Comparison of ENCODE assay signal across 30 mouse cellular contexts in genomic region chr4:7948020-7948419, GRCm38 (mm10).
DNase-seq lines count a peak whose midpoint lies in the region; ATAC-seq and TF ChIP-seq lines count a peak whose summit lies in the region.
"Had no signal": no experiment of that assay in that cellular context is flagged by ENCODE, and none has a peak within 500 bp of the region (broad histone marks: within the 10 kb centered on the region; RNA-seq: fewer than 3 reads in every experiment).

No protein-coding gene starts in this region.

- peak; percentile 27; the same call in 1 of the 2 replicates for ATAC-seq in forebrain, postnatal 0 days
- ATAC-seq in forebrain, embryonic 11.5 days (replicated peaks; ENCODE audit: low FRiP score), result no peak
- ATAC-seq: activated CD4-positive, CD25-positive, alpha-beta regulatory T cell, adult 4 months; forebrain, embryonic 13.5 days; forebrain, embryonic 16.5 days; hindbrain, postnatal 0 days; inflammation-experienced regulatory T-cells, adult 6 months; intestine, embryonic 16.5 days had no signal

- TF ChIP-seq CTCF in forebrain, postnatal 0 days (IDR thresholded peaks at IDR 0.05; ENCODE audit: low read depth), result no peak
- TF ChIP-seq CTCF in brain, embryonic 14.5 days (IDR thresholded peaks at IDR 0.05; ENCODE audit: borderline replicate concordance, extremely low read depth, insufficient read depth, insufficient read length), result no peak

- no peaks in the 10 kb centered on the region for H3K36me3 ChIP-seq in forebrain, postnatal 0 days (ENCODE audit: insufficient read depth)
- no peaks in the 10 kb centered on the region for H3K36me3 ChIP-seq in forebrain, embryonic 11.5 days (ENCODE audit: control insufficient read depth, insufficient read depth, low read length)
- H3K36me3 ChIP-seq: embryonic facial prominence, embryonic 10.5 days; embryonic facial prominence, embryonic 13.5 days; heart, embryonic 10.5 days; heart, embryonic 13.5 days had no signal

- no peak overlapping the region for H3K4me2 ChIP-seq in forebrain, postnatal 0 days (ENCODE audit: low read depth)
- H3K4me2 ChIP-seq in forebrain, embryonic 11.5 days (ENCODE audit: low read depth, low read length, severe bottlenecking), result no peak overlapping the region
- H3K4me2 ChIP-seq: embryonic facial prominence, embryonic 13.5 days; forebrain, embryonic 13.5 days; heart, embryonic 13.5 days; hindbrain, embryonic 14.5 days had no signal

- 62% methylated on average over 1 of the region's 1 CpGs for WGBS in forebrain, postnatal 0 days
- WGBS in forebrain, embryonic 11.5 days, result 92% methylated on average over 1 of the region's 1 CpGs

- H3K4me3 ChIP-seq in forebrain, postnatal 0 days (ENCODE audit: low read depth, low read length), result no peak overlapping the region
- H3K4me3 ChIP-seq in forebrain, embryonic 11.5 days (ENCODE audit: low read depth, low read length), result no peak overlapping the region
- H3K4me3 ChIP-seq: embryonic facial prominence, embryonic 10.5 days; embryonic facial prominence, embryonic 13.5 days; erythroblast, embryonic 14.5 days; forebrain, embryonic 13.5 days; heart, adult 2 months; heart, embryonic 10.5 days; heart, embryonic 13.5 days had no signal

- no peak overlapping the region for H3K9ac ChIP-seq in forebrain, postnatal 0 days
- no peak overlapping the region for H3K9ac ChIP-seq in forebrain, embryonic 11.5 days (ENCODE audit: low read length)
- H3K9ac ChIP-seq: embryonic facial prominence, embryonic 13.5 days; forebrain, embryonic 13.5 days; heart, embryonic 13.5 days; hindbrain, embryonic 14.5 days had no signal

- no peak for TF ChIP-seq POLR2A in brain, embryonic 14.5 days (IDR thresholded peaks at IDR 0.05; ENCODE audit: borderline replicate concordance, extremely low read depth, insufficient read depth, insufficient read length, poor library complexity, severe bottlenecking)

- no peaks in the 10 kb centered on the region; the same call in 1 of the 2 replicates for H3K27me3 ChIP-seq in forebrain, postnatal 0 days (ENCODE audit: insufficient read depth, low read length)
- no peaks in the 10 kb centered on the region for H3K27me3 ChIP-seq in forebrain, embryonic 11.5 days (ENCODE audit: control insufficient read depth, insufficient read depth, low read length)
- H3K27me3 ChIP-seq: embryonic facial prominence, embryonic 13.5 days; forebrain, embryonic 13.5 days; heart, embryonic 13.5 days had no signal

- H3K9me3 ChIP-seq in forebrain, postnatal 0 days (ENCODE audit: low read length), result no peaks in the 10 kb centered on the region
- no peaks in the 10 kb centered on the region for H3K9me3 ChIP-seq in forebrain, embryonic 11.5 days (ENCODE audit: control insufficient read depth, low read length)
- H3K9me3 ChIP-seq: embryonic facial prominence, embryonic 10.5 days; embryonic facial prominence, embryonic 13.5 days; forebrain, embryonic 13.5 days; heart, embryonic 10.5 days; heart, embryonic 13.5 days had no signal

- H3K27ac ChIP-seq in forebrain, postnatal 0 days (ENCODE audit: low read depth, low read length), result no peak overlapping the region
- H3K27ac ChIP-seq in forebrain, embryonic 11.5 days (ENCODE audit: low read depth, low read length), result no peak overlapping the region
- H3K27ac ChIP-seq: embryonic facial prominence, embryonic 10.5 days; embryonic facial prominence, embryonic 13.5 days; forebrain, embryonic 13.5 days; heart, adult 2 months; heart, embryonic 10.5 days; heart, embryonic 13.5 days; hindbrain, embryonic 14.5 days; hindbrain, postnatal 0 days had no signal

- DNase-seq in forebrain, postnatal 0 days, result no peak
- DNase-seq in forebrain, embryonic 11.5 days (ENCODE audit: low spot score), result no peak
- DNase-seq in right cerebral cortex, adult 18-20 months, result peak; percentile 4
- no peak for DNase-seq in right cerebral cortex, postnatal 14 days
- DNase-seq in brain, embryonic 14.5 days (ENCODE audit: low read depth), result peak; percentile 19
- DNase-seq in lung, adult 18-20 months, result no peak
- no peak for DNase-seq in cerebellum, postnatal 14 days
- no peak for DNase-seq in adrenal gland, adult (ENCODE audit: inconsistent age in 2 of 2, low spot score in 1 of 2)
- DNase-seq: adrenal gland, postnatal 10 days; cerebellum, adult 18-20 months; cerebellum, adult 9-10 months; cerebellum, postnatal 36 days; embryo, embryonic 11 days; gastrocnemius, postnatal 10 days; gastrocnemius, postnatal 36 days; heart, adult 2 months; heart, postnatal 14 days; heart, postnatal 4 days had no signal

- H3K4me1 ChIP-seq in forebrain, postnatal 0 days (ENCODE audit: insufficient read depth), result no peaks in the 10 kb centered on the region
- H3K4me1 ChIP-seq in forebrain, embryonic 11.5 days (replicated peaks; ENCODE audit: control insufficient read depth, insufficient read depth, low read length), result no peaks in the 10 kb centered on the region
- H3K4me1 ChIP-seq: embryonic facial prominence, embryonic 10.5 days; embryonic facial prominence, embryonic 13.5 days; forebrain, embryonic 13.5 days; heart, embryonic 10.5 days; heart, embryonic 13.5 days had no signal

Comparison
In these comparisons a context has a peak if more than half of its experiments do, and no peak if none do; other contexts are left out.
1. DNase-seq: peak in right cerebral cortex, adult 18-20 months (single experiment) and brain, embryonic 14.5 days (single experiment); none in forebrain, postnatal 0 days (single experiment), forebrain, embryonic 11.5 days (single experiment), right cerebral cortex, postnatal 14 days (single experiment), lung, adult 18-20 months (0 of 2), cerebellum, postnatal 14 days (0 of 2) and adrenal gland, adult (0 of 2).